Mouse (Mus musculus): ENCODE measurements around the gene Tmem223. TPM values are rescaled to one million over a fixed set of nuclear protein-coding genes. Genes with fewer than 3 reads are reported as not detected.

The Tmem223 gene
- polyA plus RNA-seq, 1 experiment from 2014 or later, result 197 TPM

GRCm38 (mm10) chr19:8819596-8820423 is 49.0 kb downstream of the Tmem223 start, which contains the start of gene Hnrnpul2:
Hnrnpul2 (plus strand) TSS chr19:8820010.
- peak; percentile 97 for ATAC-seq (ENCODE audit: low FRiP score, low TSS enrichment)

GRCm38 (mm10) chr19:8820424-8820956 is 49.7 kb downstream of the Tmem223 start:
- Histone ChIP-seq H3K27me3 (ENCODE audit: insufficient read depth, low read length) (no peaks in the 10 kb centered on the region), H3K36me3 (ENCODE audit: insufficient read depth, low read length) (peaks cover 34% of the 10 kb centered on the region), H3K4me2 (replicated peaks; ENCODE audit: low read depth, low read length) (peak overlapping the region; percentile 88), H3K4me3 (ENCODE audit: low read length) (peak overlapping the region; percentile 100), H3K9ac (replicated peaks; ENCODE audit: low read length) (peak overlapping the region; percentile 98), H3K9me3 (ENCODE audit: low read length) (no peaks in the 10 kb centered on the region), H3K4me1 (ENCODE audit: insufficient read depth, low read length) (peaks cover 39% of the 10 kb centered on the region), H3K27ac (ENCODE audit: low read length) (peak overlapping the region; percentile 100)
- under 1% methylated on average over 41 of the region's 48 CpGs for WGBS
- ATAC-seq (ENCODE audit: low FRiP score, low TSS enrichment), result peak; percentile 9; the same call in 1 of the 2 replicates

More at GRCm38 (mm10) chr19:8819596-8820423, 49.0 kb downstream of the Tmem223 start, which contains the start of gene Hnrnpul2:
- no peaks in the 10 kb centered on the region for H3K27me3 ChIP-seq (ENCODE audit: insufficient read depth, low read length)
- H3K4me2 ChIP-seq (replicated peaks; ENCODE audit: low read depth, low read length), result peak within 1 kb of the TSS; percentile 88
- H3K4me1 ChIP-seq (ENCODE audit: insufficient read depth, low read length), result peaks cover 42% of the 10 kb centered on the region
- peak within 1 kb of the TSS; percentile 100 for H3K4me3 ChIP-seq (ENCODE audit: low read length)
- peak within 1 kb of the TSS; percentile 98 for H3K9ac ChIP-seq (replicated peaks; ENCODE audit: low read length)
- H3K9me3 ChIP-seq (ENCODE audit: low read length), result no peaks in the 10 kb centered on the region
- peaks cover 30% of the 10 kb centered on the region for H3K36me3 ChIP-seq (ENCODE audit: insufficient read depth, low read length)
- WGBS, result under 1% methylated on average over 66 of the region's 83 CpGs
- peak within 1 kb of the TSS; percentile 100 for H3K27ac ChIP-seq (ENCODE audit: low read length)

- Histone ChIP-seq H3K9ac (replicated peaks; ENCODE audit: low read length) (peak overlapping the region; percentile 98), H3K4me3 (ENCODE audit: low read length) (peak overlapping the region; percentile 100), H3K4me1 (ENCODE audit: insufficient read depth, low read length) (peaks cover 35% of the 10 kb centered on the region), H3K36me3 (ENCODE audit: insufficient read depth, low read length) (peaks cover 39% of the 10 kb centered on the region), H3K27me3 (ENCODE audit: insufficient read depth, low read length) (no peaks in the 10 kb centered on the region), H3K27ac (ENCODE audit: low read length) (peak overlapping the region; percentile 100), H3K9me3 (ENCODE audit: low read length) (no peaks in the 10 kb centered on the region), H3K4me2 (replicated peaks; ENCODE audit: low read depth, low read length) (peak overlapping the region; percentile 88)
- ATAC-seq (ENCODE audit: low FRiP score, low TSS enrichment), result no peak
- under 1% methylated on average over 7 of the region's 7 CpGs for WGBS
Observed at GRCm38 (mm10) chr19:8821146-8821545, 50.4 kb downstream of the Tmem223 start.

Small RNA genes within 50 kb of the gene (microRNA-seq; reads per million reads assigned to microRNA genes)
- gene Mir6992, result 0.79 reads per million

Other genes starting within 250 kb of the Tmem223 start
- gene Slc22a8, start 179.7 kb upstream of the Tmem223 start, polyA plus RNA-seq (2015; fragmentation: Nextera tagmentation; extraction: Ambion mirVana), result 15.7 and 16.3 TPM in 2 replicates
- gene Slc22a6, start 153.0 kb upstream of the Tmem223 start, polyA plus RNA-seq (2015; fragmentation: Nextera tagmentation; extraction: Ambion mirVana), result 48.8 and 59.4 TPM in 2 replicates
- gene Chrm1, start 107.2 kb upstream of the Tmem223 start, polyA plus RNA-seq (2015; fragmentation: Nextera tagmentation; extraction: Ambion mirVana), result 0.11 and 0.14 TPM in 2 replicates
- 141 and 146 TPM in 2 replicates for gene Slc3a2, start 47.6 kb upstream of the Tmem223 start, polyA plus RNA-seq (2015; fragmentation: Nextera tagmentation; extraction: Ambion mirVana)
- gene Wdr74, start 35.2 kb upstream of the Tmem223 start, polyA plus RNA-seq (2015; fragmentation: Nextera tagmentation; extraction: Ambion mirVana), result 101 and 108 TPM in 2 replicates
- 1.9 and 2.0 TPM in 2 replicates for gene 1700092M07Rik, start 30.3 kb upstream of the Tmem223 start, polyA plus RNA-seq (2015; fragmentation: Nextera tagmentation; extraction: Ambion mirVana)
- gene Stx5a, start 29.6 kb upstream of the Tmem223 start, polyA plus RNA-seq (2015; fragmentation: Nextera tagmentation; extraction: Ambion mirVana), result 150 and 154 TPM in 2 replicates
- gene Nxf1, start 13.9 kb upstream of the Tmem223 start, polyA plus RNA-seq (2015; fragmentation: Nextera tagmentation; extraction: Ambion mirVana), result 213 and 218 TPM in 2 replicates
- gene Tmem179b, start 3.5 kb downstream of the Tmem223 start, polyA plus RNA-seq (2015; fragmentation: Nextera tagmentation; extraction: Ambion mirVana), result 89.4 and 92.5 TPM in 2 replicates
- gene Taf6l, start 15.4 kb downstream of the Tmem223 start, polyA plus RNA-seq (2015; fragmentation: Nextera tagmentation; extraction: Ambion mirVana), result 37.2 and 39.0 TPM in 2 replicates
- gene Polr2g, start 27.6 kb downstream of the Tmem223 start, polyA plus RNA-seq (2015; fragmentation: Nextera tagmentation; extraction: Ambion mirVana), result 168 and 176 TPM in 2 replicates
- gene Zbtb3, start 31.6 kb downstream of the Tmem223 start, polyA plus RNA-seq (2015; fragmentation: Nextera tagmentation; extraction: Ambion mirVana), result 6.2 and 6.4 TPM in 2 replicates
- 53.0 and 63.0 TPM in 2 replicates for gene Ttc9c, start 48.3 kb downstream of the Tmem223 start, polyA plus RNA-seq (2015; fragmentation: Nextera tagmentation; extraction: Ambion mirVana)
- 5.4 and 5.9 TPM in 2 replicates for gene Hnrnpul2, start 49.0 kb downstream of the Tmem223 start, polyA plus RNA-seq (2015; fragmentation: Nextera tagmentation; extraction: Ambion mirVana)
- gene AC129217.1, start 58.8 kb downstream of the Tmem223 start, polyA plus RNA-seq (2015; fragmentation: Nextera tagmentation; extraction: Ambion mirVana), result not detected in 2 replicates
- 56.7 and 62.4 TPM in 2 replicates for gene Bscl2, start 66.5 kb downstream of the Tmem223 start, polyA plus RNA-seq (2015; fragmentation: Nextera tagmentation; extraction: Ambion mirVana)
- 3.2 and 5.4 TPM in 2 replicates for gene Gng3, start 68.2 kb downstream of the Tmem223 start, polyA plus RNA-seq (2015; fragmentation: Nextera tagmentation; extraction: Ambion mirVana)
- gene Lrrn4cl, start 79.8 kb downstream of the Tmem223 start, polyA plus RNA-seq (2015; fragmentation: Nextera tagmentation; extraction: Ambion mirVana), result 0.75 and 1.0 TPM in 2 replicates
- 195 and 197 TPM in 2 replicates for gene Ubxn1, start 100.5 kb downstream of the Tmem223 start, polyA plus RNA-seq (2015; fragmentation: Nextera tagmentation; extraction: Ambion mirVana)
- 69.3 and 71.4 TPM in 2 replicates for gene Uqcc3, start 109.9 kb downstream of the Tmem223 start, polyA plus RNA-seq (2015; fragmentation: Nextera tagmentation; extraction: Ambion mirVana)
- gene Lbhd1, start 112.7 kb downstream of the Tmem223 start, polyA plus RNA-seq (2015; fragmentation: Nextera tagmentation; extraction: Ambion mirVana), result 78.4 and 84.3 TPM in 2 replicates
- not detected in 2 replicates for gene Gm49403, start 112.9 kb downstream of the Tmem223 start, polyA plus RNA-seq (2015; fragmentation: Nextera tagmentation; extraction: Ambion mirVana)
- 93.0 and 94.3 TPM in 2 replicates for gene 1810009A15Rik, start 117.9 kb downstream of the Tmem223 start, polyA plus RNA-seq (2015; fragmentation: Nextera tagmentation; extraction: Ambion mirVana)
- gene Gm49416, start 117.9 kb downstream of the Tmem223 start, polyA plus RNA-seq (2015; fragmentation: Nextera tagmentation; extraction: Ambion mirVana), result 1.2 TPM in 1 of 2 replicates, not detected in the other
- gene Ints5, start 122.0 kb downstream of the Tmem223 start, polyA plus RNA-seq (2015; fragmentation: Nextera tagmentation; extraction: Ambion mirVana), result 49.5 and 53.1 TPM in 2 replicates
- gene Ganab, start 127.1 kb downstream of the Tmem223 start, polyA plus RNA-seq (2015; fragmentation: Nextera tagmentation; extraction: Ambion mirVana), result 146 and 151 TPM in 2 replicates
- gene B3gat3, start 149.4 kb downstream of the Tmem223 start, polyA plus RNA-seq (2015; fragmentation: Nextera tagmentation; extraction: Ambion mirVana), result 51.1 and 53.5 TPM in 2 replicates
- gene Rom1, start 158.4 kb downstream of the Tmem223 start, polyA plus RNA-seq (2015; fragmentation: Nextera tagmentation; extraction: Ambion mirVana), result 4.3 and 4.5 TPM in 2 replicates
- gene Eml3, start 158.6 kb downstream of the Tmem223 start, polyA plus RNA-seq (2015; fragmentation: Nextera tagmentation; extraction: Ambion mirVana), result 33.2 and 34.1 TPM in 2 replicates
- gene Mta2, start 170.9 kb downstream of the Tmem223 start, polyA plus RNA-seq (2015; fragmentation: Nextera tagmentation; extraction: Ambion mirVana), result 179 and 180 TPM in 2 replicates
- 36.0 and 38.3 TPM in 2 replicates for gene Tut1, start 182.9 kb downstream of the Tmem223 start, polyA plus RNA-seq (2015; fragmentation: Nextera tagmentation; extraction: Ambion mirVana)
- 436 and 455 TPM in 2 replicates for gene Eef1g, start 196.0 kb downstream of the Tmem223 start, polyA plus RNA-seq (2015; fragmentation: Nextera tagmentation; extraction: Ambion mirVana)
- 14.0 and 14.4 TPM in 2 replicates for gene Ahnak, start 218.3 kb downstream of the Tmem223 start, polyA plus RNA-seq (2015; fragmentation: Nextera tagmentation; extraction: Ambion mirVana)

Data from kidney, embryonic 16.5 days (tissue).